Mouse (Mus musculus) intestine, embryonic 16.5 days (tissue): ENCODE measurements around the gene Selenbp2. TPM values are rescaled to one million over a fixed set of nuclear protein-coding genes. Genes with fewer than 3 reads are reported as not detected.
"Not testable (repeated sequence)": the region's sequence is repeated elsewhere in the genome, so short reads cannot be mapped to it uniquely, and the experiment has no call there.

ENCODE experiments used
- ATAC-seq: fragments of 200-750 bp; cut with Nextera tagmentation; 2 replicates; pipeline ENCODE4 v1.8.0; 2017; ENCODE audit warnings: moderate TSS enrichment, moderate library complexity
- H3K27ac ChIP-seq: fragments of 300-500 bp; sonication (generic); 2 replicates; pipeline ENCODE4 v1.5.1; 2014; ENCODE audit warnings: mild to moderate bottlenecking, low read length
- H3K27me3 ChIP-seq: fragments of 300-500 bp; sonication (generic); replicated peaks from 2 replicates; pipeline ENCODE4 v1.6.1; 2014; ENCODE audit warnings: low read length, control low read depth, mixed read lengths; ENCODE audit not compliant: control insufficient read depth, insufficient read depth
- H3K36me3 ChIP-seq: fragments of 300-500 bp; sonication (generic); 2 replicates; pipeline ENCODE4 v1.6.1; 2014; ENCODE audit warnings: low read length, control low read depth; ENCODE audit not compliant: control insufficient read depth, insufficient read depth
- H3K4me1 ChIP-seq: fragments of 300-500 bp; sonication (generic); 2 replicates; pipeline ENCODE4 v1.6.1; 2014; ENCODE audit warnings: low read length, control low read depth, mixed read lengths; ENCODE audit not compliant: control insufficient read depth, insufficient read depth
- H3K4me2 ChIP-seq: fragments of 300-500 bp; sonication (generic); 2 replicates; pipeline ENCODE4 v1.6.1; 2014; ENCODE audit warnings: low read depth, low read length, control low read depth
- H3K4me3 ChIP-seq: fragments of 300-500 bp; sonication (generic); 2 replicates; pipeline ENCODE4 v1.5.1; 2014; ENCODE audit warnings: mild to moderate bottlenecking, low read length
- H3K9ac ChIP-seq: fragments of 300-500 bp; sonication (generic); 2 replicates; pipeline ENCODE4 v1.6.1; 2014; ENCODE audit warnings: low read depth, low read length
- H3K9me3 ChIP-seq: fragments of 300-500 bp; sonication (generic); 2 replicates; pipeline ENCODE4 v1.6.1; 2016; ENCODE audit warnings: low read length, control low read depth; ENCODE audit not compliant: control insufficient read depth
- WGBS: fragments of 180-500 bp; shearing (Covaris S2); extraction: QIAGEN DNeasy Blood & Tissue Kit; methylation state at CpG from one replicate; pipeline ENCODE4 v1.1.7; 2014; 5-methylcytosine and 5-hydroxymethylcytosine counted together
- polyA plus RNA-seq: library from polyadenylated mRNA; unstranded; fragments of >200 nt; fragmentation: Nextera tagmentation; extraction: Ambion mirVana; gene quantifications from 2 replicates; pipeline ENCODE4 v1.2.1, GENCODE M21; 2015

Gene Selenbp2
- polyA plus RNA-seq, 1 experiment from 2014 or later = 7.0 TPM

DNA sequence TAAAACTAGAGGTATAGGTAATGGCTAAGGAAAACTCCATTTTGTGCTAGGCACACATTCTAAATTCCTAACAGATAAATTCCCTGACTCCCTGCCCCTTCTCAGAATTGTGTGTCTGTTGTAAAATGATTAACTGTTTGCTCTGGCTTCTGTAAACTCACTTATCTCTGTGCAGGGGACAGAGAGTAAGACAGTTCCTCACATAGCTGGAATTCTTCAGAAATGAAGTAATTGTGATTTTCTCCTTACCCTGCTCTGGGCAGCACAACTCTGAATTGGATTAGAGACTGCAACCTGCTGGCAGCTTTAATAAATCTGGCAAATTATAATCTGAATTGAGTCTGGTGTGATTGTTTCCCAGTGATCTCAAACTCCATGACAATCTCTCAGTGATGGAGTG lies 17.2 kb downstream of the Selenbp2 start:
- peak; percentile 69; the same call in 1 of the 2 replicates for ATAC-seq
- H3K27me3 ChIP-seq, H3K36me3 ChIP-seq, H3K27ac ChIP-seq, H3K4me3 ChIP-seq, H3K4me1 ChIP-seq, H3K9me3 ChIP-seq, H3K9ac ChIP-seq, H3K4me2 ChIP-seq: not testable (repeated sequence)

DNA sequence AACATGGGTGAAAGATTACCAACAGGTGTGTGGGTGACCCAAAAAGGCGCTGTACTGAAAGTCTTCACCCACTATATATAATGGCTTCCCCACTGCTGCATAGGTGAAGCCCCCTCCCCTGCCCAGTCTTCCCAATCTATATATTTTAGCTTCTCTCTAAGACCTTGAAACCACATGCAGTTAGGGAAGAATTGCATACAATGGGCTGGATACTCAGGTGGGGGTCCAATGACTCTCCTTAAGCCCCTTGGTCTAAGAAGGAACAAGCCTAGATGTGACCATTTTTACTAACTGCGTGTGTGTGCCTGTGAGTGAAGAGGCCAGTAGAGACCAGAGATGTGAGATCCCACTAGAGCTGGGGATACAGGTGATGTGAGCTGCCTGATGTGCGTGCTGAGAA lies 20.1 kb downstream of the Selenbp2 start:
- H3K4me3 ChIP-seq, H3K27ac ChIP-seq, H3K4me1 ChIP-seq, H3K9ac ChIP-seq, H3K4me2 ChIP-seq, H3K36me3 ChIP-seq, H3K27me3 ChIP-seq, H3K9me3 ChIP-seq, ATAC-seq: not testable (repeated sequence)
- WGBS = 90% methylated on average over 3 of the region's 3 CpGs

DNA sequence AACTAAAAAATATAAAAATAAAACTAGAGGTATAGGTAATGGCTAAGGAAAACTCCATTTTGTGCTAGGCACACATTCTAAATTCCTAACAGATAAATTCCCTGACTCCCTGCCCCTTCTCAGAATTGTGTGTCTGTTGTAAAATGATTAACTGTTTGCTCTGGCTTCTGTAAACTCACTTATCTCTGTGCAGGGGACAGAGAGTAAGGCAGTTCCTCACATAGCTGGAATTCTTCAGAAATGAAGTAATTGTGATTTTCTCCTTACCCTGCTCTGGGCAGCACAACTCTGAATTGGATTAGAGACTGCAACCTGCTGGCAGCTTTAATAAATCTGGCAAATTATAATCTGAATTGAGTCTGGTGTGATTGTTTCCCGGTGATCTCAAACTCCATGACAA lies 24.9 kb downstream of the Selenbp2 start:
- not testable (repeated sequence) for H3K4me3 ChIP-seq, H3K4me1 ChIP-seq, H3K27ac ChIP-seq, H3K36me3 ChIP-seq, H3K4me2 ChIP-seq, H3K9ac ChIP-seq, H3K27me3 ChIP-seq, H3K9me3 ChIP-seq
- 11% methylated on average over 1 of the region's 1 CpGs for WGBS
- ATAC-seq = peak; percentile 84

DNA sequence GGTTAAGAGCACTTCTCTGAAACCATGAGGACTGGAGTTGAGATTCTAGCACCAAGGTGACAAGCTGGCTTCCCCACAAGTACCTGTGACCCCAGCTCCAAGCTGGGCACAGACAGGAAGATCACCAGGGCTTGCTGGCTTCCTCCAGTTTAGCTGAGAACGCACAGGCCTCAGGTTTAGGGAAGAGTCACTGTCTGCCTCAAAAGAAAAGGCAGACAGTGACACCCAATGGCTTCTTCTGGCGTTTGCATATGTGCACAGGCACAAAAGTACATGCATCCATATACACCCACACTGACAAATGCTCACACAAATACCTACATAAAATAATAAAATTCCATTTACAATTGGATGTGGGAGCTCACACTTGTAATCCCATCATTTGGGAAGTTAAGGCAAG lies 30.3 kb downstream of the Selenbp2 start:
- H3K4me3 ChIP-seq, ATAC-seq, H3K4me1 ChIP-seq, H3K9me3 ChIP-seq, H3K4me2 ChIP-seq, H3K9ac ChIP-seq, H3K36me3 ChIP-seq, H3K27ac ChIP-seq, H3K27me3 ChIP-seq: not testable (repeated sequence)
- WGBS = 16% methylated on average over 2 of the region's 2 CpGs

DNA sequence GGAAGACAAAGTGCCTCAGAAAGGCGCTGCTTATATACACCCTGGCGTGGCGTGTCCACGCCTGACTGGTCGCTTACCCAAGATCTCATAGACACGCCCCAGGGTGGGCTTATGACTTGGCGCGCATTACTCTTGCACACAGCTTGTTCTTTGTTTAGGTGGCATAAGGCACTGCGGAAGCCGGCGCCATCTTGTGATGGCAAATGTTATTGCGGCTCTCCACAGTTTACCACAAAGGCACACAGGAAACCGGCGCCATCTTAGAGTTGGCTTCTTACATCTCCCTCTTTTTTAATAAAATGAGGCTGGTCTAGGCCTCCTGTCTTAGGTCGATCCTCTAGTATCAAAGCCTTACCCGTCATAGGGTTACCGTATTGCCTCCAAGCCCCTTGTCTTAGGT lies 52.3 kb downstream of the Selenbp2 start:
- H3K4me1 ChIP-seq = no peaks in the 10 kb centered on the region
- no peak for ATAC-seq
- H3K4me3 ChIP-seq = no peak overlapping the region
- 93% methylated on average over 17 of the region's 17 CpGs for WGBS
- H3K27ac ChIP-seq = no peak overlapping the region
- no peaks in the 10 kb centered on the region for H3K9me3 ChIP-seq
- no peaks in the 10 kb centered on the region for H3K36me3 ChIP-seq
- H3K4me2 ChIP-seq = no peak overlapping the region
- no peak overlapping the region for H3K9ac ChIP-seq
- no peaks in the 10 kb centered on the region for H3K27me3 ChIP-seq

Other genes with a start within 250 kb of the Selenbp2 start
- 0.17 and 0.23 TPM in 2 replicates for gene Oaz3, start 249.6 kb upstream of the Selenbp2 start, polyA plus RNA-seq
- gene Celf3, start 215.3 kb upstream of the Selenbp2 start, polyA plus RNA-seq = 18.8 and 24.1 TPM in 2 replicates
- gene Riiad1, start 213.2 kb upstream of the Selenbp2 start, polyA plus RNA-seq = 5.4 TPM in 2 replicates
- gene Snx27, start 110.8 kb upstream of the Selenbp2 start, polyA plus RNA-seq = 26.7 and 27.4 TPM in 2 replicates
- gene Gm10972, start 50.4 kb upstream of the Selenbp2 start, polyA plus RNA-seq = not detected in 2 replicates
- 11.6 and 12.5 TPM in 2 replicates for gene Tuft1, start 34.7 kb upstream of the Selenbp2 start, polyA plus RNA-seq
- gene Cgn, start 92.9 kb downstream of the Selenbp2 start, polyA plus RNA-seq = 80.9 and 90.7 TPM in 2 replicates
- 9.2 and 9.9 TPM in 2 replicates for gene Pogz, start 144.0 kb downstream of the Selenbp2 start, polyA plus RNA-seq
- gene Psmb4, start 193.4 kb downstream of the Selenbp2 start, polyA plus RNA-seq = 299 and 315 TPM in 2 replicates
- gene Selenbp1, start 239.5 kb downstream of the Selenbp2 start, polyA plus RNA-seq = 157 and 167 TPM in 2 replicates